Mouse (Mus musculus): ENCODE measurements around the gene Rprd1b.

DNA sequence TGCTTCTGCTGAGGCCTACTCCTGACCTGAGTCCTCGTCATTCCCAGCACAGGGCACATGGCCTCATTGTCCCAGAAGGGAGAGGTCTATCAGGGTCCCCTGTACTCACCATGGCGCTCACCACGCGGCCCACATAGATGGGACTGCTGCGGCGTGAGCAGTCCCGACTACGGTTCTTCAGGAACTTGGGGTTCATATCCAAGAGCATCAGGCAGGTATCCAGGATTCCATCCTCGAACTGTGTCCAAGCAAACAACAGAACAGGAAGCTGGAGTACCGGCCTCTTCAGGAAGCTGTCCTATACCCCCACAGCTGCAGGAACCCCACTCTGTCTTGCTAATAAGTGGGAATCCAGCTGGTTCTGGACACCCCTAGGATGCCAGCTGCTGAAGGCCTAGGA is 104.0 kb downstream of the Rprd1b start:
- no peak for TF ChIP-seq CTCF (IDR thresholded peaks at IDR 0.05; ENCODE audit: insufficient read depth, low read depth, low read length)
- TF ChIP-seq POLR2A (IDR thresholded peaks at IDR 0.05; ENCODE audit: insufficient read depth, low read depth, low read length) = no peak
